Mouse (Mus musculus): ENCODE data around the gene Nap1l4. TPM values are rescaled to one million over a fixed set of nuclear protein-coding genes. Genes with fewer than 3 reads are reported as not detected.

Nap1l4 gene
- polyA plus RNA-seq, 1 experiment from 2014 or later: 131 TPM

GRCm38 (mm10) chr7:143513763-143514415, 35.0 kb downstream of the Nap1l4 start:
- no peak overlapping the region for H3K4me3 ChIP-seq
- no peaks in the 10 kb centered on the region for H3K4me1 ChIP-seq
- H3K9me3 ChIP-seq (replicated peaks): no peaks in the 10 kb centered on the region
- no peaks in the 10 kb centered on the region for H3K27me3 ChIP-seq (replicated peaks)
- WGBS (ENCODE audit: insufficient replicate concordance): 76% methylated on average over 10 of the region's 10 CpGs
- H3K27ac ChIP-seq: no peak overlapping the region
- no peak overlapping the region for H3K9ac ChIP-seq
- H3K36me3 ChIP-seq: peaks cover 68% of the 10 kb centered on the region
- H3K4me2 ChIP-seq: no peak overlapping the region
- ATAC-seq: 0 out of 2 replicates have a peak, but pooled peaks have one; percentile 22

- 0 out of 2 replicates have a peak, but pooled peaks cover 10% of the 10 kb centered on the region for H3K27me3 ChIP-seq (replicated peaks)
- peaks cover 43% of the 10 kb centered on the region for H3K36me3 ChIP-seq
- no peaks in the 10 kb centered on the region for H3K9me3 ChIP-seq (replicated peaks)
- no peak overlapping the region for H3K27ac ChIP-seq
- 0 out of 2 replicates have a peak, but pooled peaks cover 2% of the 10 kb centered on the region for H3K4me1 ChIP-seq
- no peak overlapping the region for H3K4me3 ChIP-seq
- H3K9ac ChIP-seq: no peak overlapping the region
- no peak overlapping the region for H3K4me2 ChIP-seq
- ATAC-seq: no peak
These were observed 37.6 kb downstream of the Nap1l4 start for GRCm38 (mm10) chr7:143511335-143511712.

GRCm38 (mm10) chr7:143510593-143511334, 38.1 kb downstream of the Nap1l4 start:
- Histone ChIP-seq H3K27ac (no peak overlapping the region), H3K4me3 (no peak overlapping the region), H3K4me1 (0 out of 2 replicates have a peak, but pooled peaks cover 2% of the 10 kb centered on the region), H3K4me2 (no peak overlapping the region), H3K36me3 (peaks cover 37% of the 10 kb centered on the region), H3K9me3 (replicated peaks) (no peaks in the 10 kb centered on the region), H3K9ac (no peak overlapping the region), H3K27me3 (replicated peaks) (peaks cover 13% of the 10 kb centered on the region; the same call in 1 of the 2 replicates)
- ATAC-seq: 0 out of 2 replicates have a peak, but pooled peaks have one; percentile 31
- WGBS (ENCODE audit: insufficient replicate concordance): 79% methylated on average over 3 of the region's 3 CpGs

- Histone ChIP-seq H3K9me3 (replicated peaks) (no peaks in the 10 kb centered on the region), H3K4me2 (no peak overlapping the region), H3K27me3 (replicated peaks) (peaks cover 22% of the 10 kb centered on the region), H3K9ac (no peak overlapping the region), H3K27ac (no peak overlapping the region), H3K36me3 (peaks cover 25% of the 10 kb centered on the region), H3K4me1 (0 out of 2 replicates have a peak, but pooled peaks cover 2% of the 10 kb centered on the region), H3K4me3 (no peak overlapping the region)
- WGBS (ENCODE audit: insufficient replicate concordance): 59% methylated on average over 1 of the region's 1 CpGs
- no peak for ATAC-seq
These were observed 39.3 kb downstream of the Nap1l4 start for GRCm38 (mm10) chr7:143509566-143509965.

- H3K9me3 ChIP-seq (replicated peaks): no peaks in the 10 kb centered on the region
- H3K36me3 ChIP-seq: no peaks in the 10 kb centered on the region
- H3K4me3 ChIP-seq: no peak overlapping the region
- WGBS (ENCODE audit: insufficient replicate concordance): 17% methylated on average over 7 of the region's 7 CpGs
- peaks cover 14% of the 10 kb centered on the region; the same call in 1 of the 2 replicates for H3K4me1 ChIP-seq
- ATAC-seq: no peak
- H3K9ac ChIP-seq: no peak overlapping the region
- peaks cover 50% of the 10 kb centered on the region for H3K27me3 ChIP-seq (replicated peaks)
- H3K4me2 ChIP-seq: no peak overlapping the region
- H3K27ac ChIP-seq: no peak overlapping the region
These were observed 42.2 kb downstream of the Nap1l4 start for GRCm38 (mm10) chr7:143506675-143507074.

GRCm38 (mm10) chr7:143506271-143506670, 42.6 kb downstream of the Nap1l4 start:
- H3K27me3 ChIP-seq (replicated peaks): peaks cover 54% of the 10 kb centered on the region
- no peak for ATAC-seq
- H3K9me3 ChIP-seq (replicated peaks): no peaks in the 10 kb centered on the region
- no peaks in the 10 kb centered on the region for H3K36me3 ChIP-seq
- H3K27ac ChIP-seq: no peak overlapping the region
- H3K4me3 ChIP-seq: no peak overlapping the region
- no peak overlapping the region for H3K4me2 ChIP-seq
- H3K9ac ChIP-seq: no peak overlapping the region
- H3K4me1 ChIP-seq: peaks cover 17% of the 10 kb centered on the region; the same call in 1 of the 2 replicates
- WGBS (ENCODE audit: insufficient replicate concordance): 53% methylated on average over 7 of the region's 7 CpGs

DNA sequence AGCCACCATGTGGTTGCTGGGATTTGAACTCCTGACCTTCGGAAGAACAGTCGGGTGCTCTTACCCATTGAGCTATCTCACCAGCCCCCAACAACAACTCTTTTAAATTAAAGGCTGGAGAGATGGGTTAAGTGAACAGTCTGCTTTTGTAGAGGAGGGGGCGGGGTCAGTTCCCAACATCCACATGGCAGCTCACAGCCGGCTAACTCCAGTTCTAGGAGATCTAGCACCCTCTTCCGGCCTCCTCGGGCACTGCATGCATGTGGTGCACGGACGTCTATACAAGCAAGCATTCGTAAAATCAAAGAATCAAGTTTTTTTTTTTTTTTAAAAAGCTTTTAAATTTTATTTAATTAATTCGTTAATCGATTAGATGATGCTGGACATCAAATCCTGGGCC, 43.1 kb downstream of the Nap1l4 start:
- H3K9ac ChIP-seq: no peak overlapping the region
- H3K4me2 ChIP-seq: no peak overlapping the region
- 21% methylated on average over 11 of the region's 11 CpGs for WGBS (ENCODE audit: insufficient replicate concordance)
- peaks cover 59% of the 10 kb centered on the region for H3K27me3 ChIP-seq (replicated peaks)
- no peaks in the 10 kb centered on the region for H3K9me3 ChIP-seq (replicated peaks)
- H3K4me3 ChIP-seq: no peak overlapping the region
- peaks cover 17% of the 10 kb centered on the region; the same call in 1 of the 2 replicates for H3K4me1 ChIP-seq
- no peaks in the 10 kb centered on the region for H3K36me3 ChIP-seq
- ATAC-seq: no peak
- no peak overlapping the region for H3K27ac ChIP-seq

DNA sequence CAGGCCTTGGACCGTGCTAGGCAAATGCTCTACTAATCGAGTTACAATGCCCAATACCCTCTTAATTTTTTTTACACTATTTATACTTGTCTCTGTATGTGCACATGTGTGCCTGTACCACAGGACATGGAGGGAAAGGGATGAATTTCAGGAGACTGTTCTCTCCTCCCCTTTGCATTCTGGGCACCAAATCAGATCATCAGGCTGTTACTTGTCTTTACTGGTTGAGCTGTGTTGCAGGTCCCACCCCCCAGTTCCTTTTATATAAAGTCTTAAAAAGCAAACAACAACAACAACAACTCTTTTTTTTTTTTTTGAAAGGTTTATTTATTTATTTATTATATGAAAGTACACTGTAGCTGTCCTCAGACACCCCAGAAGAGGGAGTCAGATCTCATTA, 43.5 kb downstream of the Nap1l4 start:
- Histone ChIP-seq H3K4me3 (no peak overlapping the region), H3K9ac (no peak overlapping the region), H3K36me3 (no peaks in the 10 kb centered on the region), H3K27me3 (replicated peaks) (peaks cover 63% of the 10 kb centered on the region), H3K4me2 (no peak overlapping the region), H3K9me3 (replicated peaks) (no peaks in the 10 kb centered on the region), H3K4me1 (peaks cover 17% of the 10 kb centered on the region; the same call in 1 of the 2 replicates), H3K27ac (no peak overlapping the region)
- WGBS (ENCODE audit: insufficient replicate concordance): 59% methylated on average over 2 of the region's 2 CpGs
- ATAC-seq: no peak

DNA sequence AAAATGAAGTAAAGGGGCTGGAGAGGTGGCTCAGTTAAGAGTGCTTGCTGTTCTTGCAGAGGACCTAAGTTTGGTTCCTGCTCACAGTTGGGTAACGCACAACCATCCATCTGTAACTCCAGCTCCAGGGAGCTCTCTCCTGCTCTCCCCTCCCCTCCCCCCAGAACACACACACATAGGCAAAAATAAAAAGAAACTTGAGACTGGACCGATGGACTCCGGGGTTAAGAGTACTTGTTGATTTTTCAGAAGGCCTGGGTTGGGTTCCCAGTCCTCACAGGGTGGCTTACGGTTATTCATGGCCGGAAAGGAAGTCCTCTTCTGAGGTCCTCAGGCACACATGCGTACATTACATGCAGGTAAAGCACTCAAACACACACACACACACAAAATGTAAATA, 45.0 kb downstream of the Nap1l4 start:
- ATAC-seq: no peak
- H3K4me1 ChIP-seq: peaks cover 17% of the 10 kb centered on the region; the same call in 1 of the 2 replicates
- WGBS (ENCODE audit: insufficient replicate concordance): 67% methylated on average over 6 of the region's 6 CpGs
- H3K9me3 ChIP-seq (replicated peaks): no peaks in the 10 kb centered on the region
- H3K36me3 ChIP-seq: no peaks in the 10 kb centered on the region
- H3K4me3 ChIP-seq: no peak overlapping the region
- no peak overlapping the region for H3K4me2 ChIP-seq
- no peak overlapping the region for H3K27ac ChIP-seq
- no peak overlapping the region for H3K9ac ChIP-seq
- H3K27me3 ChIP-seq (replicated peaks): peaks cover 78% of the 10 kb centered on the region

DNA sequence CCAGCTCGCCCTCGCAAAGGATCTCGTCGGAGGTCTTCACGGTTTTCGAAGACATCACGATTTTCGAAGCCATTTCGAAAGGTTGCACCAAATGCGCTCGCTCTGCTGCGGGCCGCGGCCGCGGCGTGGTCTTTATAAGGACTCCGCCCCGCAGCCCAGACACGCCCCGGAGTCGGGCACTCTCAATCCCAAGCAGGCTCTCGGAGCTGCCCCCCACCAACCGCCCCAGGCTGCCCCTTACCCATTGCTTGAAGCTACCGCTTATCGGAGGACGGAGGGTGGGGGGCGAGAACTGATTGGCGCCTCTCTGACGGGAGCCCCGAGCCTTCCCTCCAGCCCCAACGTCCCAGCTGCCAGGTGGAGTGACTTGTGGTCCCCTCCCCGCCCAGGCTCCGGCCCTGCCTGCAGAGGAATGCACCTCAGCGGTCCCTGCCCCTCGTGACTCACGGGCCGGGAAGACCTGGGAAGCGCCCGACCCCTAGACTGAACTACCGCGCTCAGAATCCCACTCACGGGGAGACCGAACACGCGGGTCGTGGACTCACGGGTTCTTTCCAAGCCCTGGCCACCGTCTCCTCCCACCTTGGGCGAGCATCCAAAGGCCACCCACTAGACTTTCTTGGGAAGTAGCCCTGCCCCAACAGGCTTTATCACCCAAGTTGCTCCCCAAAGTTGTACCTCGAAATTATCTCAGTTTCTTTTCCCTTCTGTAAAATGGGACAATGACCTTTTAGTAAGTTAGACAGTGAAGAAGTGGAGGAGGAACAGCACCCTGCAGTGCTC, 46.3 kb downstream of the Nap1l4 start, which contains the start of gene Phlda2:
Gene Phlda2, minus strand, starts transcription at position 733 of the 783 bp plus-strand sequence.
- Histone ChIP-seq H3K4me3 (peak within 1 kb of the TSS; percentile 44), H3K4me2 (peak within 1 kb of the TSS; percentile 62), H3K9ac (no peak within 1 kb of the TSS), H3K9me3 (replicated peaks) (no peaks in the 10 kb centered on the region), H3K4me1 (peaks cover 17% of the 10 kb centered on the region; the same call in 1 of the 2 replicates), H3K27me3 (replicated peaks) (peaks cover 88% of the 10 kb centered on the region), H3K27ac (no peak within 1 kb of the TSS), H3K36me3 (no peaks in the 10 kb centered on the region)
- no peak for ATAC-seq
- WGBS (ENCODE audit: insufficient replicate concordance): 3% methylated on average over 51 of the region's 51 CpGs

- Histone ChIP-seq H3K27ac (no peak overlapping the region), H3K27me3 (replicated peaks) (peaks cover 90% of the 10 kb centered on the region), H3K4me2 (peak overlapping the region; percentile 62), H3K9me3 (replicated peaks) (no peaks in the 10 kb centered on the region), H3K4me3 (peak overlapping the region; percentile 44), H3K9ac (no peak overlapping the region), H3K36me3 (no peaks in the 10 kb centered on the region), H3K4me1 (peaks cover 17% of the 10 kb centered on the region; the same call in 1 of the 2 replicates)
- WGBS (ENCODE audit: insufficient replicate concordance): 4% methylated on average over 55 of the region's 55 CpGs
- no peak for ATAC-seq
These were observed 47.1 kb downstream of the Nap1l4 start for GRCm38 (mm10) chr7:143501643-143502417.
